Mouse (Mus musculus) naive thymus-derived CD4-positive, alpha-beta T cell, adult 5 months (primary cell): ENCODE data around the gene Olfr968. TPM values are rescaled to one million over a fixed set of nuclear protein-coding genes. Genes with fewer than 3 reads are reported as not detected.

Experiments
- polyA plus RNA-seq: library from polyadenylated mRNA; unstranded; fragments of 100-300 nt; shearing (Covaris generic); gene quantifications from one replicate; pipeline ENCODE4 v1.2.1, GENCODE M21; 2017

Gene Olfr968
- not detected for polyA plus RNA-seq

DNA sequence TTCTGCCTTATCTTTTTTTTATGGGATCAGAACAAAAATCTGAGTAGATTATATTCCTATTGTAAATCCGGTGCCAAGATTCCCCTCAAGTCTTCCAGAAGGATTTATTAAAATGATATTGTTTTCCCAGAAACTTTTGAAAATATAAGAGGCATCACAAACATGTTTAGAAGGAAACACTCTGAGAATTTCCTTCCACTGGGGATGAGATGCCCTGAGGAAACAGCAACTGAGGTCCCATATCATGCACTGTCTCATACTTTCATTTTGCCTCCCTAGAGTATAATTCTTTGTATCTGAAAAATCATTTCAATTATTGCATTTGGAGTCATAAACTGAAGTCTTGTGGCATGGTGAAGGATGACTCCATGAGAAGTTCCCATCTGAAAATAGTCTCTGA, at the start of gene Olfr968:
Gene Olfr968 (minus strand): TSS at position 101 of the 400 bp plus-strand sequence.

DNA sequence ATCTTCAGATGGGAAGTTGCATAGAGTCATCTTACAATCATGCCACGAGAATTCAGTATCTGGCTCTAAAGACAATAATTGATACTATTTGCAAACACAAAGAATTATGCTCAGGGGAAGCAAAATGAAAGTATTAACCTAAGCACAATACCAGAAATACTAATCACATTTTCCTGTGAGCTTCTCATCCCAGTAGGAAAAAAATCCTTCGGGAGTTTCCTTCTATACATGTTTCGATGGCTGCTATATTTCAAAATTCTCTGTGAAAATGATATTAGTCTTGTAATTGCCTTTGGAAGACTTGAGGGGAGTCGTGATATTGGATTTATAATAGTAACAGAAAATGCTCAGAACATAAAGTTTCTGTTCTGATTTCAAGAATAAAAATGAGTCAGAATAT, 25.5 kb upstream of the Olfr968 start, which contains the start of gene Olfr970:
Gene Olfr970 (plus strand): TSS at position 301 of the 400 bp plus-strand sequence.

DNA sequence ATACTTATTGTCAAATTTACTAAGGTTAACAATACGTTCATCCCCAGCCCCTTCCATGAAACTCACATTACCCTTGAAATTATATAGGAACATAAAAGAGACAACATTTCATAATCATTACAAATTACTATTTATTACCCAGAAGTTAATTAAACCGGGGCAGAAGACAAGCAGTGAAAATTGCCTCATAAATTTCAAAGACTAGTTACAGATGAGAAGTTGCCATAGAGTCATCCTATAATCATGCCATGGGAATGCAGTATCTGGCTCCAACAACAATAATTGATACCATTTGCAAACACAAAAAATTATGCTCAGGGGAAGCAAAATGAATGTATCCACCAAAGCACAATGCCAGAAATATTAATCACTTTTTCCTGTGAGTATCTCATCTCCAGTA, 7.5 kb upstream of the Olfr968 start, which contains the start of gene Olfr969:
Gene Olfr969 (plus strand): TSS at position 388 of the 400 bp plus-strand sequence.

DNA sequence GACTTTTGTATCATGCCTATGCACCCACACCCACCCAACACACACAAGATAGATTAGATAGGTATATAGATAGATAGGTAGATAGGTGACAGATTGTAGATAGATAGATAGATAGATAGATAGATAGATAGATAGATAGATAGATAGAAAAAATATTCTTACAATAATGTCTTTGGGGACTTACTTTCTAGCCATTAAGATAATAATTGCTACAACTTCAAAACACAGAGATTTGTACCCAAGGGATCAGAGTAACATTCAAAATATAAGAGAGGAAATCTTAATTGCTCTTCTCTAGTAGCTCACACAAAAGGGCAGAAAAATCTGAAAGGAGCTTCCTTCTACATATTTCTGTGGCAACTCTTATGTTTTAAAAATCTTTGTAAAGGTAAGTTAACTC, 37.1 kb downstream of the Olfr968 start, which contains the start of gene Olfr967:
Gene Olfr967 (plus strand): TSS at position 301 of the 400 bp plus-strand sequence.

DNA sequence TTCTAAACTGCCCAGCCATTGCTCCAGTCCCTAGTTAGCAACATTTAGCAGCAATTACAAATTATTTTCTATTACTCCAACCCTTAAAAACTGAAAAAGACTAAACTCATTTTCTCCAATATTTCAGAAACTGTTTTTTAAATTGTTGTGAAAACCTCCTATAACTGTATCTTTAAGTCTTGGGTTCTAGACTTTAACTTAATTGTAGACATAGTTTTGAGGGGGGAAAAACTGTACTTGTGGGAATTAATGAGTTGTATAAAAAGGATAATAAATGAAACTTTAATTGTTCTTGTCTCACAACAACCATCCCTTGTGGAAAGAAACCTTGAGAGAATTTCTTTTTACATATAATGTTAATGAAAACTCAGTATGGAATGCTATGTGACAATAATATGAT, 52.4 kb downstream of the Olfr968 start, which contains the start of gene Olfr150:
Gene Olfr150 (plus strand): TSS at position 301 of the 400 bp plus-strand sequence.

Other genes with a start within 250 kb of the Olfr968 start
- gene Olfr958, start 229.2 kb downstream of the Olfr968 start, polyA plus RNA-seq: not detected
- not detected for gene Olfr959, start 207.7 kb downstream of the Olfr968 start, polyA plus RNA-seq
- not detected for gene AW551984, start 178.8 kb downstream of the Olfr968 start, polyA plus RNA-seq
- not detected for gene Olfr148, start 172.6 kb downstream of the Olfr968 start, polyA plus RNA-seq
- not detected for gene Olfr960, start 161.9 kb downstream of the Olfr968 start, polyA plus RNA-seq
- 0.20 TPM for gene Olfr961, start 138.2 kb downstream of the Olfr968 start, polyA plus RNA-seq
- not detected for gene Olfr963, start 116.0 kb downstream of the Olfr968 start, polyA plus RNA-seq
- not detected for gene Olfr149, start 76.1 kb downstream of the Olfr968 start, polyA plus RNA-seq
- not detected for gene Olfr965, start 71.9 kb downstream of the Olfr968 start, polyA plus RNA-seq
- gene Olfr150, start 52.3 kb downstream of the Olfr968 start, polyA plus RNA-seq: not detected
- gene Olfr967, start 37.0 kb downstream of the Olfr968 start, polyA plus RNA-seq: not detected
- gene Olfr969, start 7.7 kb upstream of the Olfr968 start, polyA plus RNA-seq: not detected
- not detected for gene Olfr970, start 25.6 kb upstream of the Olfr968 start, polyA plus RNA-seq
- gene Olfr971, start 53.6 kb upstream of the Olfr968 start, polyA plus RNA-seq: not detected
- gene Olfr972, start 83.2 kb upstream of the Olfr968 start, polyA plus RNA-seq: not detected
- gene Olfr229, start 124.1 kb upstream of the Olfr968 start, polyA plus RNA-seq: not detected
- gene Olfr974, start 154.2 kb upstream of the Olfr968 start, polyA plus RNA-seq: 0.12 TPM
- not detected for gene Olfr975, start 168.8 kb upstream of the Olfr968 start, polyA plus RNA-seq
- not detected for gene Olfr976, start 177.9 kb upstream of the Olfr968 start, polyA plus RNA-seq
- 0.37 TPM for gene Olfr978, start 208.9 kb upstream of the Olfr968 start, polyA plus RNA-seq
- not detected for gene Olfr979, start 220.2 kb upstream of the Olfr968 start, polyA plus RNA-seq
- gene Olfr980, start 226.3 kb upstream of the Olfr968 start, polyA plus RNA-seq: not detected
- not detected for gene Olfr981, start 238.2 kb upstream of the Olfr968 start, polyA plus RNA-seq